Mouse (Mus musculus) C2C12 (cell line): ENCODE results near the gene Kdr. TPM values are rescaled to one million over a fixed set of nuclear protein-coding genes. Genes with fewer than 3 reads are reported as not detected.

Experiments used
- H3K27me3 ChIP-seq: one replicate; pipeline ENCODE4 v1.6.1; 2011; ENCODE audit not compliant: control insufficient read depth, insufficient read depth, insufficient read length
- H3K36me3 ChIP-seq: one replicate; pipeline ENCODE4 v1.6.1; 2011; ENCODE audit not compliant: control insufficient read depth, insufficient read depth
- H3K4me3 ChIP-seq: one replicate; pipeline ENCODE4 v1.5.1; 2011; ENCODE audit warnings: mild to moderate bottlenecking, control low read depth; ENCODE audit not compliant: poor library complexity, insufficient read depth, severe bottlenecking
- H3K79me2 ChIP-seq: one replicate; pipeline ENCODE4 v1.6.1; 2011; ENCODE audit not compliant: control insufficient read depth, insufficient read depth
- H3K79me3 ChIP-seq: one replicate; pipeline ENCODE4 v1.6.1; 2011; ENCODE audit warnings: low read depth, control low read depth
- H3ac ChIP-seq: one replicate; pipeline ENCODE3; 2011; ENCODE audit warnings: low read depth; ENCODE audit not compliant: control insufficient read depth, insufficient read length
- CEBPB ChIP-seq: IDR thresholded peaks from one replicate; pipeline ENCODE4 v1.6.1; 2011; ENCODE audit warnings: low read depth, mild to moderate bottlenecking, control low read depth, moderate library complexity
- CTCF ChIP-seq: IDR thresholded peaks from one replicate; pipeline ENCODE4 v1.5.1; 2011; ENCODE audit not compliant: control insufficient read depth, insufficient read depth, insufficient read length
- FOSL1 ChIP-seq: IDR thresholded peaks from one replicate; pipeline ENCODE4 v1.8.0; 2011; ENCODE audit warnings: mild to moderate bottlenecking, low read length; ENCODE audit not compliant: poor library complexity, insufficient read depth, severe bottlenecking
- MAX ChIP-seq: IDR thresholded peaks from one replicate; pipeline ENCODE4 v1.6.1; 2011; ENCODE audit warnings: mild to moderate bottlenecking, control low read depth
- MYOD1 ChIP-seq: IDR thresholded peaks from one replicate; pipeline ENCODE4 v1.6.1; 2011; ENCODE audit warnings: low read depth; ENCODE audit not compliant: control insufficient read depth, insufficient read length
- MYOG ChIP-seq: IDR thresholded peaks from one replicate; pipeline ENCODE4 v1.6.1; 2011; ENCODE audit not compliant: control insufficient read depth, insufficient read length; ENCODE audit errors: extremely low read depth
- USF1 ChIP-seq: IDR thresholded peaks from one replicate; pipeline ENCODE4 v1.6.1; 2011; ENCODE audit warnings: low read depth, mild to moderate bottlenecking, control low read depth, moderate library complexity
- polyA plus RNA-seq: library from polyadenylated mRNA; unstranded; fragments of >200 nt; fragmentation: generic; extraction: Trizol; gene quantifications from one replicate; pipeline ENCODE4 v1.2.1, GENCODE M21; 2012; ENCODE audit warnings: missing spikeins

Kdr gene
- polyA plus RNA-seq, 1 experiment = under 0.01 TPM

DNA sequence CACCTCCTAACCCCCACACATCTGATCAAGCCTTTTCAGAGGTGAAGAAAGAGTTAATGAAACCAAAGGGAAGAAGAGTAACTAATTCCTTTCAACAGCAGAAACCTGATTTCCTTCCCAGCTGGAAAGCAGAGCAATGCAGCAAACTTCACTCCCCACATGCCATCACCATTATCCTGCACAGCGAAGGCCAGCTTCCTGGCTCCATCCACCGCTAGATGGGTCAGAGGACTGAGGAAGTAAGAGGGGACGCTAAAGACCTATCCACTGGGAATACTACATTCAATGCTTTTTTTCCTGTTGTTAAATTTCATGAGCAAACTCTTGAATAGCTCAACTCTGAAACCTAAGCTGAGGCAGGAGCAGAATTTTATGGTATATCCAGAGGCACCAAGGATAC, 8.4 kb downstream of the Kdr start:
- Histone ChIP-seq H3K79me2 (no peaks in the 10 kb centered on the region), H3ac (no peak overlapping the region)
- TF ChIP-seq MYOG (no peak), MYOD1 (no peak), USF1 (no peak), MAX (no peak), CTCF (no peak), FOSL1 (no peak), CEBPB (no peak)

DNA sequence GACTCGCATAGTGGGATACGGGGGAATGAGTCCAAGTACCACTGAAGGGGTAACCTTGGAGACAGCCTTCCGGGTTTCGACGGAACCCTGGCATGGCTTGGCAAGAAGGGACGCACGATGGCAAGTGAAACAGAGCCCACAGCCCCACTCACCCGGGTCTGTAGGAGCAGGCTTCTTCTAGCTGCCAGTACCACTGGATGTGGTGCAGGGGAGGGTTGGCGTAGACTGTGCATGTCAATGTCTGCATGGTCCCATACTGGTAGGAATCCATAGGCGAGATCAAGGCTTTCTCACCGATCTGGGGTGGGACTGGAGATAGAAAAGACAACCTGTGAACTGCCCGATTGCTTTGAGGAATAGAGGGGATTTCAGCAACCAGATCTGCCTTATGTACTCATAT, 15.7 kb downstream of the Kdr start:
- TF ChIP-seq MYOG (no peak), MYOD1 (no peak), USF1 (no peak), CEBPB (no peak)
- H3K79me3 ChIP-seq = no peaks in the 10 kb centered on the region
- peaks cover 22% of the 10 kb centered on the region for H3K27me3 ChIP-seq
- no peak overlapping the region for H3K4me3 ChIP-seq
- no peaks in the 10 kb centered on the region for H3K79me2 ChIP-seq
- H3ac ChIP-seq = no peak overlapping the region
- H3K36me3 ChIP-seq = no peaks in the 10 kb centered on the region

More for the DNA sequence above, 8.4 kb downstream of the Kdr start:
- H3K4me3 ChIP-seq = no peak overlapping the region
- H3K79me3 ChIP-seq = no peaks in the 10 kb centered on the region
- no peaks in the 10 kb centered on the region for H3K36me3 ChIP-seq
- H3K27me3 ChIP-seq = peaks cover 26% of the 10 kb centered on the region

DNA sequence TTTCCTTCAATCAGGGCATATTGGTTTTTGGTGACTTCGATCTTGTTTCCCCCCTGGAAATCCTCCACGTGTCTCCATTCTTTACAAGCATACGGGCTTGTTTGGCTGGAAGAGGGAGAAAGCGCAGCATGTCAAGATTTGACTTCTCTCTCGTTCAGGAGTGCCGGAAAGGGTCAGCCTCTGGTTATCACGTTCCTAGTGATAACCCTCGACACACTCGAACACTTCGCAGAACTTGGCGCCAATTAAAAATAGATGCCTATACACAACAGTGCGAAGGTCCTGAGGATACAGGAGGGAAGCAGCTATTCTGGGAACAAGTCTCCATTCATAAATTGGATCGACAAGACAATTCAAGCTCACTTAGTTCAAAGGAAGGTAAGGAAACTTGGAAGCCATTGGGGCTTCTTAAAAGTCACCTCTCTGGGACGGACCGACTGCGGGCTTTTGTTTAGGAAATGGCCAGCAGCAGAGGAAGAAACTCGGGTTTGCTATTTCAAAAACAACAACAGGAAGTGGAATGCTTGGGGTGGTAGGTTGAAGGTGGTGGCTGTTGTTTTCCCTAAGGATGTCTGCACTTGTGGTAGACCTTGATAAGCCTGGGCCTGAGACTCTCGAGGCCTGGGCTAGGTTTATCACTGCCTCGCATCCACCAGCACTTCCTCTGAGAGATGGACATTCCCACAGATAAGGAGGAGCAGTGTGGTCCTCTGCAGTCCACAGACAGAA, 16.4 kb downstream of the Kdr start:
- Histone ChIP-seq H3K79me2 (no peaks in the 10 kb centered on the region), H3K79me3 (no peaks in the 10 kb centered on the region), H3K36me3 (no peaks in the 10 kb centered on the region), H3ac (no peak overlapping the region), H3K27me3 (peaks cover 22% of the 10 kb centered on the region), H3K4me3 (no peak overlapping the region)
- no peak for TF ChIP-seq CEBPB
- TF ChIP-seq MAX = no peak
- no peak for TF ChIP-seq FOSL1
- no peak for TF ChIP-seq MYOG
- TF ChIP-seq MYOD1 = no peak
- TF ChIP-seq USF1 = no peak
- TF ChIP-seq CTCF = no peak

DNA sequence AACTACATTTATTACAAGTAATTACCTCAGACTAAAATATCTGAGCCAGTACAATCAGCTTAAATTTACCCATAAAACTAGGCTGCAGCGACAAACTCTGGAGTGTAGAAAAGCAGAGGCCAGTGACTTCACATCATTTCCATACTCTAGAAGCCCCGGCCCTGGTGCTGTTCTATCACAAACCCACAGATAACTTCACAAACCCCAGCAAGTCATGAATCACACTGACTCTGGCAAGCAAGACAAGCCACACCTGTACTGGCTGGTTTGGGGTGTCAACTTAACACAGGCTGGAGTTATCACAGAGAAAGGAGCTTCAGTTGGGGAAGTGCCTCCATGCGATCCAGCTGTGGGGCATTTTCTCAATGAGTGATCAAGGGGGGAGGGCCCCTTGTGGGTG, 18.4 kb downstream of the Kdr start:
- no peak for TF ChIP-seq USF1
- Histone ChIP-seq H3K36me3 (no peaks in the 10 kb centered on the region), H3K79me2 (no peaks in the 10 kb centered on the region), H3K27me3 (peaks cover 16% of the 10 kb centered on the region), H3ac (no peak overlapping the region), H3K79me3 (no peaks in the 10 kb centered on the region), H3K4me3 (no peak overlapping the region)

DNA sequence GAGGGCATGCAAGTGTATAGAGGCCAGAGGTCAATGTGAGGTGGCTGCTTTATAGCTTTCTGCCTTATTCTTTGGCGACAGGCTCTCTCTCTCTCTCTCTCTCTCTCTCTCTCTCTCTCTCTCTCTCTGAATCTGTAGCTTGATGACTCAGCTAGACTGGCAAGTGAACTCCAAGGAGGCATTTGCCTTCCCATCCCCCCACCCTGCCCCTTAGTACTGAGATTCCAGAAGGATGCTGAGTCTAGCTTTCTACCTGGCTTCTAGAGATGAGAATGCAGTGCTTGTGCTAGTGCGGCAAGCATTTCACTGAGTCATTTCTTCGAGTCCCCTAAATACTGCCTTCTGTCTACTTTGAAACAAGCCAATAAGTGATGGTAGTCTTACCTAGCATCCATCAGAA, 21.7 kb downstream of the Kdr start:
- Histone ChIP-seq H3K79me3 (no peaks in the 10 kb centered on the region), H3K27me3 (peaks cover 4% of the 10 kb centered on the region), H3K79me2 (no peaks in the 10 kb centered on the region), H3K36me3 (no peaks in the 10 kb centered on the region), H3K4me3 (no peak overlapping the region), H3ac (no peak overlapping the region)
- TF ChIP-seq MYOD1 = no peak
- no peak for TF ChIP-seq CEBPB
- no peak for TF ChIP-seq MYOG
- TF ChIP-seq CTCF = no peak
- no peak for TF ChIP-seq MAX
- no peak for TF ChIP-seq USF1
- no peak for TF ChIP-seq FOSL1

DNA sequence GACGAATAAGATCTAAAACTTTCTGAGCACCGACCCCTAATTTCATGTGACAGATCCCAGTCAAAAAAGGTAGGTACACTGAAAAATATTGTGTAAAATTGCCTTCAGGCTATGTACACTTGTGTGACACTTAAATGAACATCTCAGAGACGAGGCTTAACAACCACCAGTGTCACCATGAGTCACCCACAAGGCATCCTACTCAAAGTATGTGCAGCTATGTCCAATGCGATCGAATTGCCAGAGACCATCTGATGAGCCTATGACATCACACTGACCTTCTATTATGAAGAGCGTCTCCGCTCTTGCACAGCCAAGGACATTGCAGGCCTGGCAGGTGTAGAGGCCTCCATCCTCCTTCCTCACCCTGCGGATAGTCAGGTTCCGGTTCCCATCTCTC, 22.4 kb downstream of the Kdr start:
- Histone ChIP-seq H3K79me2 (no peaks in the 10 kb centered on the region), H3K27me3 (peaks cover 4% of the 10 kb centered on the region), H3K36me3 (no peaks in the 10 kb centered on the region), H3ac (no peak overlapping the region), H3K4me3 (no peak overlapping the region), H3K79me3 (no peaks in the 10 kb centered on the region)
- TF ChIP-seq MYOG (no peak), MYOD1 (no peak), MAX (no peak), USF1 (no peak), CTCF (no peak), CEBPB (no peak), FOSL1 (no peak)
